Mouse (Mus musculus) CH12.LX (cell line): Measurements from ENCODE around the gene Ablim2.
A peak's percentile ranks its signal among the peaks of the same experiment; 100 is the strongest.

Experiments
- CHD1 ChIP-seq: IDR thresholded peaks from 2 replicates; pipeline ENCODE4 v1.6.1; 2012; ENCODE audit warnings: low read depth, low read length, improper control_type of control experiment, inconsistent platforms
- CTCF ChIP-seq, 2 experiments: IDR thresholded peaks in 1 of 2; conservative IDR thresholded peaks in 1 of 2; 2 replicates each; pipeline ENCODE4 v1.5.1; 2011 to 2012; ENCODE audit warnings: low read depth in 2 of 2, low read length in 2 of 2, improper control_type of control experiment in 1 of 2, inconsistent platforms in 1 of 2, mild to moderate bottlenecking in 1 of 2, moderate library complexity in 1 of 2
- E2F4 ChIP-seq: IDR thresholded peaks from 2 replicates; pipeline ENCODE4 v1.6.1; 2011; ENCODE audit warnings: low read depth, low read length, improper control_type of control experiment; ENCODE audit not compliant: insufficient replicate concordance
- EP300 ChIP-seq: IDR thresholded peaks from 2 replicates; pipeline ENCODE4 v1.6.1; 2011; ENCODE audit warnings: low read length, improper control_type of control experiment
- MAX ChIP-seq: IDR thresholded peaks from 2 replicates; pipeline ENCODE4 v1.6.1; 2011; ENCODE audit warnings: low read length, improper control_type of control experiment
- NRF1 ChIP-seq: IDR thresholded peaks from 2 replicates; pipeline ENCODE4 v1.6.1; 2014; ENCODE audit warnings: low read depth, mild to moderate bottlenecking, inconsistent platforms, low read length, improper control_type of control experiment, moderate library complexity
- PAX5 ChIP-seq: IDR thresholded peaks from 2 replicates; pipeline ENCODE4 v1.6.1; 2012; ENCODE audit warnings: low read length, inconsistent platforms, mixed read lengths
- POLR2A ChIP-seq: IDR thresholded peaks from 2 replicates; pipeline ENCODE4 v1.6.1; 2011; ENCODE audit warnings: low read depth, mild to moderate bottlenecking, improper control_type of control experiment, low read length
- POLR2AphosphoS2 ChIP-seq: IDR thresholded peaks from 2 replicates; pipeline ENCODE4 v1.6.1; 2011; ENCODE audit warnings: low read depth, low read length, improper control_type of control experiment
- RCOR1 ChIP-seq: conservative IDR thresholded peaks from 2 replicates; pipeline ENCODE4 v1.6.1; 2012; ENCODE audit warnings: low read depth, mild to moderate bottlenecking, inconsistent platforms, low read length, improper control_type of control experiment
- USF1 ChIP-seq: IDR thresholded peaks from 2 replicates; pipeline ENCODE4 v1.6.1; 2014; ENCODE audit warnings: low read depth, mild to moderate bottlenecking, inconsistent platforms, low read length, improper control_type of control experiment
- ZKSCAN1 ChIP-seq: IDR thresholded peaks from 2 replicates; pipeline ENCODE4 v1.6.1; 2012; ENCODE audit warnings: low read depth, inconsistent platforms, low read length, improper control_type of control experiment, borderline replicate concordance

DNA sequence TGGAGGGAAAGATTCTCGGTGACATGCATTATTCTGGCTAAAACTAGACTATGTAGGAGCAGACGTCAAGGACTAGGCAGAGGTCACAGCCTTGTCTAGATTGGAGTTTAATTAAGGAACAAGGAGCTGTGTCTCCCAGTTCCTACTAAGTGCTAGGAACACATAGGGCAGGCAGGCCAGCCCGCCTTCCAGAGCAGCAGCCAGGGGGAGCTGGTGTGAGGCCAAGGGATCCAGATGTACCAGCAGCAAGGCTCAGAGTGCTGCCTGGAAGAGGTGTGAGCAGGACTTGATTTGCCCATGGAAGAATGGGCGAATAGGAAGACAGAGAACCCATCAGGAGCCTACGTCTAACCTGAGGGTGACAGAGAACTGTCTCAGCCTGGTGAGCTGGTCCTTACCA is 68.8 kb downstream of the Ablim2 start:
- no peak for TF ChIP-seq POLR2A
- no peak for TF ChIP-seq EP300
- peak in 1 of 2 experiments; percentile 46; a peak in 2 of 4 replicates for TF ChIP-seq CTCF (conservative IDR thresholded peaks at IDR 0.05 in 1 of 2, IDR thresholded peaks at IDR 0.05 in 1 of 2; ENCODE audit: low read depth in 2 of 2, low read length in 2 of 2)
- no peak for TF ChIP-seq MAX
- TF ChIP-seq POLR2AphosphoS2, result no peak
- no peak for TF ChIP-seq CHD1
- TF ChIP-seq NRF1, result no peak
- no peak for TF ChIP-seq USF1
- peak; percentile 45 for TF ChIP-seq ZKSCAN1
- TF ChIP-seq E2F4, result no peak
- no peak for TF ChIP-seq RCOR1
- no peak for TF ChIP-seq PAX5
